Mouse (Mus musculus) frontal cortex, postnatal 14 days (tissue): ENCODE measurements around the gene Ccdc17.

ENCODE experiments used
- DNase-seq, 2 experiments: peaks; one replicate each; pipeline ENCODE4 v3.0.0; 2022; ENCODE audit warnings: low spot score in 2 of 2

Gene Ccdc17

DNA sequence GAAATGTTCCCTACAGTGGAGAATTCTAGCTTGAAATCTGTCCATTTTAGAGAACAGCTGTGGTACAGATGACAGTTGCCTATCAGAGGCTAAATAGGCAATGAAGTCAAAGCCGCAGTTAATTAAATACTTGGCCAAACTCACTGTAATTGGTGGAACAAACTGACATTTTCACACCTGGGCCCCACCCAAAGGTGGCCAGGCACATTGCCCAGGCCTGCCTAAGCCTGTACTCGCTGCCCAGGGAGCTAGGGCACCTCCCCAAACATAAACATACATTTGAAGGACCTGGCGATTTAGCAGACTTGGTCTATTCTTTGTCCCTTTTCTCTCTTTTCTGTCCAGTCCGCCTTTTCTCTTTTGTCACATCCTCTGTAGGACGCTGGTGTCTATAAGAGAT lies at the start of gene Ccdc17:
Gene Ccdc17, plus strand, starts transcription at position 276 of the 400 bp plus-strand sequence.
- no peak for DNase-seq

DNA sequence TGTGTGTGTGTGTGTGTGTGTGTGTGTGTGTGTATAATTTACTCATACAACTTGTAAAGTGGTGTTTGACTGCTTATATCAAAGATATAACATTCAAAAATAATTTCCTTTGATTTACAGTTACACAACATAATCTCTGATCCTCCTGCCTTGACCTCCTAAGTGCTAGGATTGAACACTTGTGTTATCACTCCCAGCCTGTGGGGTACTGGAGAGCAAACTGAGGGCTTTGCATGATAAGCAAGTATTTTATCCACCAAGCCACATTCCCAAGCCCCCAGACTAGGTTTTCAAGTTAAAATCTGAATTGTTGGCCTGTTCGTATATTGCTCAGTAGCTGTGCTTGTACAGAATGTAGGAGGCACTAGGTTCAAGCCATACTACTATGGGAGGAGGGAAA lies 46.0 kb upstream of the Ccdc17 start:
- DNase-seq = no peak

DNA sequence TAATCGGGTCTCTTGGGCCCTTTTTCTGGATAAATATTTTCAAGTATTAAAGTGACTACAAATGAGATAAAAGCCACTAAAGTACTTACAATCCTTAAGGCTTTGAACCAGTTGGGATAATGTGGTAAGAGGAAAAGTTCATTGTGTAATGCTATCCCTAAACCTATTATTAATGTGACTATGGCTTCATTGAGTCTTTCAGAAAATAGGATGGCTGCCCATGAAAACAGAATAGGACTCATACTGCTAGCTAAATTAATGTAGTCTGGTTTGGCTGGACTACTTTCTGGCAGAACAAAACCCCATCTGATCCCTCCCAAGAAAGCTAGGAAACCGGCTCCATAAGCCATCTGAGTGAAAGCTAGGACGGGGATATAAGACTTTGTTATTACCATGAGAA lies 43.4 kb upstream of the Ccdc17 start:
- no peak for DNase-seq

DNA sequence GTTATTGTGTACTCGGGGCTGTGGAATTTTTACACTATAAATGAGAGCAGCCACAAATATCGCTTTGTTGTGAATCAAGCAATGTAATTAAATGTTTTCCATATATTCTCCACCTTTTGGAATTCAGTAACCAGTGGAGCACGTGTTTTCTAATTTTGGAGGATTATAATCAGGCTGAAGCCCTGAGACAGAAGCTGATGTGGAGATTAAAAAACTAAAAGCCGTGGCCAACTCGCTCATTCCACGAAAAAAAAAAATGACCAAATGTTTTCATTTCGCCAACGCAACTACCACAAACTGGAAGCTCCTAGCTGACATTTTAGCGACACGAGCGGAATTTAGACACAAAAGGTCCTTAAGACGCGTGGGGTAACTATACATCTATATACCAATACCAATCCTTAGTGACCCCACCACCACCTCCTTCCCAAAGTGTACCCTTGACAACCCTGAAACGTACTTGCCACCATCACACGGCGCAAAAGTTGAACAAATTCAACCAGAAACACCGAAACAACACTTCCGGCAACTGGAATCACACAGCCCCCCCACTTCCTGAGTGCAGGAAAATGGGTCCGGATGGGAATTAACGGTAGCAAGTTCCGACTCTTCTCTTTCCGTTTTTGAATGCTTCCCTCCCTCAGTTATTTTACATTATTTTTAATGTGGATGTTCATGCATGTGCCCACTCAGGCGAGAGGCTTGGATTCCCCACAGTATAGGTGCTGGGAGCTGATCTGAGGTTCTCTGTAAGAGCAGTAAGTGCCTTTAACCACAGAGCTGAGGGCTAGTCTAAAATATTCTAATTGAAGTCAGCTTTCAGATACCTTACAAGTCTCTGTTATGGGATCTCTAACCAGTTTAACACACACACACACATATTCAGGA lies 40.8 kb upstream of the Ccdc17 start, which contains the start of gene Tmem69:
Gene Tmem69, minus strand, starts transcription at position 524 of the 888 bp plus-strand sequence.
- peak; percentile 66 to 68 for DNase-seq

DNA sequence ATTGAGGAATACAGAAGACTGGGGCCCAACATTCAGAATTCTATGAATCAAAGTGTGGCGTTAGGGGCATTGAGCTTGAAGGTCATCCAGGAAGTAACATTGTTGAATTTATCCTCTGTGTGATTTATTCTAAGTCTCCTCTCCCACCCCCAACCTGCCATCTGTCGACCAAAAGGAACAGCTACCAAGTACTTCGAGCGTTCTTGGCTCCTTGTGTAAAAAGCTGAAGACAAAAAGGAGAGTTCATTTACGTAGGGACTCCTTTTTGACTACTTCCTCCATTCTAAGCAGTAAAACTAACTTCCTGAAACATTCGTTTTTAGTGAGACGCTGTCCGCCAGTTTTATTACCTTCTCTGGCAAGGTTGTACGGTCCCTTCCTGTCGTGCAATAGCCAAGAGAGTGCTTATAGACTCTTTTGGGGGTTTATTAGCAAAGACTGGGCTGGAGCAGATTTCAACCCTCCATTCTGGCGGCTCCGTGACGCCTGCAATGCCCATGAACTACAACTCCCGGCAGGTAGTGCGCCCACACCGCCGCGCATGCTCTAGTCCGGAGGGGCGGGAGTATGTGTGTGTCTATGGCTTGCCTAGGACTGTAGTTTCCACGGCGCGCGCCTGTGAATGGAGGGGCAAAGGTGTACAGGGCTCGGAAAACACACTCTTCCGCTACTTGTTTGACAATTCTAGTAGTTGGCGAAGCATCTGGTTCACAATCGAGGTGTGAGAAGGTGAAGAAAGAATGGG lies 39.7 kb upstream of the Ccdc17 start:
- DNase-seq = peak; percentile 91

DNA sequence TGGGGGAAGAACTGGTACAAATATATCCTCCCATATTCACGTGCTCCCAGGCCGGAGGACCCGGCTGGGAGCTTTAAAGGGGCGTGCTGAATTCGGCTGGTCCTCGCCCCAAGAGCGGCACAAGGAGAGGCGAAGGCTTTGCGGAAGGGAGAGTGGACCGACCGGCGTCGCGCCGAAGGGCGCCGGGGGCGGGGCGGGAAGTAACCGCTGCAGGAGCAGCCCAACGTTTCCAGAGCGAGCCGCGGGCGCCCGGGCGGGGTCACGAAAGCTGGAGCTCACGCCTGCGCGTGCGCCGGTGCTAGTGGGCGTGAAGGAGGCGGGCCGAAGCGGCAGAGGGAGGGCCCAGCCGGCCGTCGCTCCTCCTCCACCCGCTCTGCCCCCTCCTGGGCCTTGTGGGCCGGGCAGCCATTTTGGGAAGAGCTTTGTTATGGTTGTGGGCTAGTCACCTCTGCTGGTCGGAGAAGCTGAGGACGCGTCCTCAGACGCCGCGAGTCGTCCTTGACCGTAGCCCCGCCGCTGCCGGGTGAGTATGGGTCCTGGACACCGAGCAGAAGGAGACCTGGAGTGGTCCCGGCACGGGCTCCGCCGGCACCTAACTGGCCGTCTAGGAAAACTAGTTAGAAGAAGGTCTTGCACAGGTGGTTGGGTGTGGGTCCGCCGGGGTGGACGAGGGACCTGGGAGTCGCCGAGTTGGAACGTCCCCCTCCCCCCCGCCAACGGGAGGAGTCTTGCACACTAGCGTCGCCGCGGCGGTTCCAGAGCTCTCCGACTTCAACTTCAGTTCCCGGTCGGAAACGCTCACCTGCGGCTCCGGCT lies 38.9 kb upstream of the Ccdc17 start, which contains the start of gene Gpbp1l1:
Gene Gpbp1l1, plus strand, starts transcription at position 353 of the 816 bp plus-strand sequence.
- peak; percentile 94 to 97 for DNase-seq

DNA sequence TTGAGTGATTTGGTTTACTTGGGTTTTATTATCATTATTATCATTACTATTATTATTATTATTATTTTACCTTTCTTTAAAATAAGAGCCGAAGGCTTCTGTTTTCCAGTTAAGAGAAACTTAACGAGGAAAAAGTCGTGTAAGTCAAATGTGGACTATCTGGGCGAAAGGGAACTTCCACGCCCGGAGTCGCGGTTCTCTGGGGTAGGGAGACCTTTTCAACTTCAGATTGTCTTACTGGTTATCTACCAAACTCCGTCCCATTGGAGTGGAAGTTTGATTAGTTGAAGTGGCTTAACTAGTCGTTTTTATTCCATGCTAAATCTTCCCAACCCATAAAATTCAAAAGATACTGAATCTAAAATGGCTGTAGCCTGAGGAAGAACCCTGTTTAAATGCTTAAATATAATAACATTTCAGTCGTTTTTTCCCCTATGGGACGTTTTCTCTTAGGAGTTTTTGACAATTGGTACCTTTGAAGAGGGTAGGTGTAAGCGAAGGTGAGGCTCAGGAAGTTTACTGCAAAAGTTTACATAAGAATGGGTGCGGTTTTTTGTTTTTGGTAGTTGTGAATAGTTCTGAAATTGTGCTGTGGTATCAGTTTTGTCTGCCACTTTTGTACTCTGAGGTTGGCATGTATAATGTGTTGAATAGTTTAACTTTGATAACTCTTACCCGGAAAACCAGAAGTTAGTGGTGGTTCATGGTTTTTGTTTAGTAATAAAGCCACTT lies 38.1 kb upstream of the Ccdc17 start:
- no peak for DNase-seq

DNA sequence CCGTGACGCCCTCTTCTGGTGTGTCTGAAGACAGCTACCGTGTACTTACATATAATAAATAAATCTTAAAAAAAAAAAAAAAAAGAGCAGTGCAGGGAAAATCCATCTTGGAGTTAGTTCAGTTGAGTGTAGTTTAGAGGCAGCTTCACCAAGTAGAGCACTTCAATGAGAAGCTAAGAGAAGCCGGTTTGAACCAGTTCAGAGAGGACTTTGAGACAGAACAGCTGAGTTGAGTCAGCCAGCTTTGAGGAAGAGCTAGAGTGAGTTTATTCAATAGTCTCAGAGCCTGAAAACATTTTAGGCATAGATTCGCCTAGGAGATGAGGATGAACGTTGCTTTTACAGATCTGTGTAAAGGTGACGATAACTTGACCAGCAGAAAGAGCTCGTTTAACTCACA lies 661 bp upstream of the Ccdc17 start:
- DNase-seq = no peak

DNA sequence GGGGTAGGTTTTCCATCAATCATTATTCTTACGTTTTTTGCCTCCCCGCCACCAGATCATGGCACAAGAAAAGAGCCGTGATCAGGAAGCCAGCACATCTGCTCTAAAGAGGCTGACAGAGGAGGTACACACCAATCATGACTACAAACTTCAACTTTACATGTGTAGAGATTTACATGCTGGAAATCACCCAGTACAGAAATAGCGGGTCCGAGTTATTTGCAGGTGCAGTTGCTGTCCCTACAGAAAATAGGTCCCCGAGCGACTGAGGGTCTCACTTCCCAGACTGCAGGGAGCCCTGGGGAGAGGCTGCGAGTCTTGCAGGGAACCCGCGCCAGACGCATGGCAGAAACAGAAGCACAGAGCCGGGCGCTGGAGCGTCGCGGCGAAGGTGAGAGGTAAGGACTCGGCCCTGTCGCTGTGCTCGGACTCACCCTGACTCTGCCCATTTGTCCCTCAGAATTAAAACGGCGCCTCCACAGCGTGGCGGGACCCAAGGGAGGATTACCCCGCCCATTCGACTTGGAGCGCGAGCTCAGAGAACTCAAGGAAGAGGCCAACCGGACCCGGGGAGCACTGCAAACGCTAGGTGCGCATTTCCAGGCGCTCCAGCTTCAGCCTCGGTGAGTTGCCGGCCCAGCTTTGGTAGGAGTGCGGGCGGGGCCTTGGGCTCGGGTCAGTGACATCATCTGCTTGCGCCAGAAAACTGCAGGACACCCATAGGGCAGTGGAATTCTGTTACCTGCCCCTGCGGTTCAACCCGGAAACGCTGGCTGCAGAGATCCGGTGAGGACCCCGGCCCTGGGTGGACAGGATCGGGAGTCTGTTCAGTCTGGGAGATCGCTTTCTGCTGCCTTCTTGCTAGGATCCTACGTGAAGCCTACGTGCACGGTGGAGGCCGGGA lies 776 bp downstream of the Ccdc17 start:
- peak; percentile 82 to 86 for DNase-seq

DNA sequence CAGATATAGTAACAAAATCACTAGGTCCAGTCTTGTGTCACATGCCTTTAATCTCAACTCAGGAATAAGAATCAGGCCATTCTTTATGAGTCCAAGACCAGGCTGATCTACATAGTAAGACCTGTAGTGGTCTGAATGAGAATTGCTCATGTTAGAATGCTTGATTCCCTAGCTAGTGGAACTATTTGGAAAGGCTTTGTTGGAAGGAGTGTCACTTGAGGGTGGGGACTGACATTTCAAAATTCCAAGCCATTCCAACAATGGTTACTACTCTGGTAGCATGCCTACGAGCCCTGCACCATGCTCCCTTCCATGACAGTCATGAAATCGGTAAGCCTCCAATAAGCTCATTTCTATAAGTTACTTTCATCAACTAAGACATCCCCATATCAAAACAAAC lies 16.2 kb downstream of the Ccdc17 start:
- DNase-seq = no peak

DNA sequence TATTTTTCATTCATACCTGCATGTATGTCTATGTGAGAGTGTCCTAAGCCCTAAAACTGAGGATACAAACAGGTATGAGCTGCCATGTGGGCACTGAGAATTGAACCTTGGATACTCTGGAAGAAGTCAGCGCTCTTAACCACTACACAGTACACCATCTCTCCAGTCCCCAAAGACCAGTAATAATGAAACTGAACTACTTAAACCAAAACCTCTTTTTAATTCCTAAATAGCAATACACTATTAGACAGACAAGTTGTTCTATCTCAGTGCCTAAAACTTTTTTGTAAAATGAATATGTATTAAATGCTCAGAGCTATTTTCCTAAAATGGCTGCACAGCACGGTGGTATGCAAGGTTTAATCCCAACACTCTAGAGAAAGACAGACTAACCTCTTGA lies 18.8 kb downstream of the Ccdc17 start:
- no peak for DNase-seq

DNA sequence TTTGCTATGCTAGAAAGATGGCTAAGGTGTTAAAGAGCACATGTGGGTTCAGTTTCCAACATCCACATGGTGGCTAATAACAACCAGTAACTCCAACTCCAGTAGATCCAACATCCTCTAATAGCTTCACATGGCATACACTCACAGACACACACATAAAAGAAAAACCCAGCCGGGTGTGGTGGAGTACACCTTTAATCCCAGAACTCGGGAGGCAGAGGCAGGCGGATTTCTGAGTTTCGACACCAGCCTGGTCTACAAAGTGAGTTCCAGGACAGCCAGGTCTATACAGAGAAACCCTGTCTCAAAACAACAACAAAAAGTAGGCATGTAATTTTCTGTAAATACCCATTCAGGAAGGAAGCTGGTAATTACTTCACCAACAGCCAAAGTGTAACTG lies 28.4 kb downstream of the Ccdc17 start:
- no peak for DNase-seq

DNA sequence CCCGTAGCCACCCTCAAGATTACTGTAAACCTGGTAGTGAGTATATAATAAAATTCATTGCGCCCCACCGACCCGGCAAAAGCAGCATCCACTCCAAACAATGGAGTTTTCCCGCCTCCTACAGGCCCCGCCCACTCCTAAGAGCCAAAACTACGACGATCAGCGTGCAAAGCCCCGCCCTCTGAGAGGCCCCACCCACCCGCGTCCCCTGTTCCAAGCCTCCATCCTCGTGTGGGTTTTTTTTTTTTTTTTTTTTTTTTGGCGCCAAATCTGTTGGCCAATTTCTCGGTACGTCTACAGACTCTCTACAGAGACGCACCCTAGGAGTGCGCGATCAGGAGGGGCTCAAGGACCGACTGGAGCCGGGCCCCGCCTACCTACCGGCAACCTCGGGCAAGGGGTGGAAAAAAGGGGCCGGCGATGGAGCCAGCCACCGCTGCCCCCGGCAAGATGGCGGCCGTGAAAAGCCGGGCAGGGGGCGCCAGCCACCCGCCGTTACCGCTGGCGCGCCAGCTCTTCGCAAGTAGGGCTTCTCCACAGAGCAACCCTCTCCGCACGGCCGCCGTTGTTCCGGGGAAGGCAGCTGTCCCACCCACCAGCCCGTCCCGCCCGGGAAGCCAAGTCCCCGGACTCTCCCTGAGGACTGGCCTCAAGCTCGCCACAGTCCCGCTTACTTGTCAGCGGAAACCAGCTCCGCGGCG lies 30.4 kb downstream of the Ccdc17 start:
- peak; percentile 39 to 51 for DNase-seq

DNA sequence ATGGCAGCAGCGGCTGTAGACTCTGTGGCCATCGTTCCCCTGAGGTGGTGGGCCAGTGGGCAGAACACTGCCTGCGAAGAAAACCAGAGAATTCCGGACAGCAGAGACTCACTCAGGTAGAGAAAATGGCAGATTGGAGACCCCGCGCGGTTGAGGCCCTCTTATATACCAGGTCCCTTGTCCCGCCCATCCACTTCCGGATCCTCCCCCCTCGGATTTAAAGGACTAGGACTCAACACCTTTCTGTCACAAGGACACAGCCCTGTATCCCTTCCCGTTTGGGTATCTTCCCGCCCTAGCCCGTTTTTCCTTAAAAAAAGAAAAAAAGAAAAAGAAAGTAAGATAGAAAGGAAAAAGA lies 30.9 kb downstream of the Ccdc17 start:
- peak; percentile 82 to 88 for DNase-seq

DNA sequence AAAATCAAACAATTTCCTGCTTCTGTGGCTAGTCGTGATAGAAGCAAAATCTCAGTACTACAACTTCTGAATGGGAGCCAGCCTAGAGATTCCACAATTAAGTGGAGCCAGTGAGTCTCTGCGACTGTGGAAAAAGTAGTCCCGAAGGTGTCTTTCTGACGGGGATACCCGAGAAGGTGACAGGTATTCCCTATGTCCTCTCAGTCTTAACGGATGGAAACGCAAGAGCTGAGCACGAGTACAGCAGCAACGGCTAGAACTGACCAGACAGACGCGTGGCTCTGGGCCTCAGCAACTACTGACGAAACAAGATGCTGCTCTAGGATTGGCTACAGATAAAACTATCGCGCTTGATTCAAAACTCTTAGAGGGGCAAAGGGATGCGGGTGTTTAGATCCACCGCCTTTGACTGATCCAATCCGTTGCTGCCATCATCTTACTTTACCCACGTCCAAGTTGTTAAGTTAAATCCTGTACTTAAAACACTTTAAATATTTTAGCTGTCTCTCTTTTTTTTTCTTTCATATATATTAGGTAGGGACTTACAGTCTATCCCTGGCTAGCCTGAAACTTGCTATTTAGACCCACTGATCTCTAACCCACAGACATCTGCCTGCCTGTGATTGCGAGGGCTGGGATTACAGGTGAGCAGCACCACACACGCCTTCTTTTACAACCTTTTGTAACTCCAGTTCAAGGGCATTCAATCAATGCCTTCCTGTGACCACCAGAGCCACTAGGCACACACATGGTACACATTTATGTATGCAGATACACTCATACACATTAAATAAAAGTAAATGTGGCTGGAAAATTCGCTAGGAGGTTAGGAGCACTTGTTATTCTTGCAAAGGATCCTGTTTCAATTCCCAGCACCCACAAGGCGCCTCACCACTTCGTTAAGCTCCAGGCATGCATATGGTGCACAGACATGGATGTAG lies 31.5 kb downstream of the Ccdc17 start, which contains the start of gene Nasp:
Gene Nasp, minus strand, starts transcription at position 220 of the 941 bp plus-strand sequence.
- peak; percentile 72 to 75 for DNase-seq

DNA sequence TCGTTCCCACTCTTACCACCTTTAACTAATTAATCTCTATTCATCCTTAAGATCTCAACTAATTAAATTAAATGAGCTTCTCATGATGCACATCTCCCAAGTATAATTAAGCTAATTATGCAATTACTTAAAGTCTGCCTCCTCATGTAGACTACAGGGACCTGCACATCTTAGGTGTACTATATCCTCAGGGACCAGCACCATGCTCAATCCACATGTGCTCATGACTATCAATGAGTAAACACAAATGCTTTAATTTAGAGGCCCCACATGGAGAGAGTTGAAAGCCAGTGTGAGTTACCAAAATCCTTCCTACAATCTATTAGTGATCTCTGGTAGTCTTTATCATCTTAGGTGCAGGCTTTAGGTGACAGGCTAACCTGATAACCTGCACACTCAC lies 38.7 kb downstream of the Ccdc17 start:
- DNase-seq = no peak

DNA sequence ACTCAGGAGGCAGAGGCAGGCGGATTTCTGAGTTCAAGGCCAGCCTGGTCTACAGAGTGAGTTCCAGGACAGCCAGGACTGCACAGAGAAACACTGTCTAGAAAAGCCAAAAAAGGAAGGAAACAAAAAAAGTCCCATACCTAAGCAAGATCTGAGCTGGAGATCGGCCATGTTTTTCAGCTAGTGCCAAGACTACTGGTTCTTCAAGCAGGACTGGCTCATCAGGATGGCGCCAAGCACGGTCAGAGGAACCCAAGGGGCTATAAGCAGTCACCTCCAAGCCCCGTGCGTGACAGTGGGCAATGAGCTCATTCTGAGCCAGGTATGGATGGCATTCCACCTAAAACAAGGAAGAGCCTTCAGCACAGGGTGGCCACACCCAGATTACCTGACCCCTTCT lies 42.4 kb downstream of the Ccdc17 start:
- DNase-seq = no peak

DNA sequence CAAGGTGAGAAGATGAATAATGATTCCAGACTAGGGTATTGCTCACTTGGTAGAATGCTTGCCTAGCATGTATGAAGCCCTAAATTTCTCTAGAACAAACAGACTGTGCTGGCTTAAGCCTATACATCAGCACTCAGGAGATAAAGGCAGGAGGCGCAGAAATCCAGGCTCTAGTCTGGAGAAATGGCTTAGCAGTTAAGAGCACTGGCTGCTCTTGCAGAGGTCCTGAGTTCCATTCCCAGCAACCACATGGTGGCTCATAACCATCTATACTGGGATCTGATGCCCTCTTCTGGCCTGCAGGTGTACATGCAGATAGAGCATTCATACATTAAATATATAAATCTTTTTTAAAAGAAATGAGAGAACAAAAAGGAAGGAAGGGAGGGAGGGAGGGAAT lies 45.6 kb downstream of the Ccdc17 start:
- DNase-seq = no peak
